Mouse (Mus musculus) CH12.LX (cell line): ENCODE measurements around the gene Creb3l1. TPM values are rescaled to one million over a fixed set of nuclear protein-coding genes. Genes with fewer than 3 reads are reported as not detected.

Experiments used
- DNase-seq: peaks from one replicate; pipeline ENCODE4 v3.0.0-alpha.2; 2013; ENCODE audit errors: extremely low read depth
- H3K27ac ChIP-seq: 2 replicates; pipeline ENCODE4 v1.5.1; 2012; ENCODE audit warnings: low read depth, mild to moderate bottlenecking, control low read depth, moderate library complexity; ENCODE audit not compliant: insufficient read depth
- H3K27me3 ChIP-seq: replicated peaks from 2 replicates; pipeline ENCODE3; 2012; ENCODE audit warnings: inconsistent platforms
- H3K36me3 ChIP-seq, 2 experiments: replicated peaks in 1 of 2; 2 replicates each; pipeline versions ENCODE3 to v1.6.1; 2012; ENCODE audit warnings: inconsistent platforms in 1 of 2, low read length in 1 of 2, mild to moderate bottlenecking in 1 of 2, mixed read lengths in 1 of 2, moderate library complexity in 1 of 2; ENCODE audit not compliant: control insufficient read depth in 1 of 2, insufficient read depth in 1 of 2
- H3K4me1 ChIP-seq, 2 experiments: 2 replicates each; pipeline ENCODE4 v1.6.1; 2012; ENCODE audit warnings: inconsistent platforms in 1 of 2, moderate library complexity in 1 of 2; ENCODE audit not compliant: insufficient read depth in 2 of 2, control insufficient read depth in 1 of 2
- H3K4me2 ChIP-seq: 2 replicates; pipeline ENCODE4 v1.6.1; 2012; ENCODE audit warnings: low read depth, mild to moderate bottlenecking, control low read depth; ENCODE audit not compliant: poor library complexity, insufficient read depth, severe bottlenecking
- H3K4me3 ChIP-seq, 3 experiments: fragments of 150-350 bp in 1 of 3; sonication (generic) in 1 of 3; replicated peaks in 1 of 3; 2 replicates each; pipeline versions ENCODE3 to v1.5.1; 2011 to 2012; ENCODE audit warnings: low read depth in 2 of 3, low read length in 2 of 3, mild to moderate bottlenecking in 2 of 3, moderate library complexity in 2 of 3, control low read depth in 1 of 3, improper control_type of control experiment in 1 of 3, inconsistent platforms in 1 of 3, mixed read lengths in 1 of 3; ENCODE audit not compliant: poor library complexity in 1 of 3
- H3K79me2 ChIP-seq: replicated peaks from 2 replicates; pipeline ENCODE4 v1.6.1; 2012; ENCODE audit warnings: mild to moderate bottlenecking, moderate library complexity; ENCODE audit not compliant: control insufficient read depth, poor library complexity, insufficient read depth, severe bottlenecking; ENCODE audit errors: extremely low read depth
- H3K9ac ChIP-seq: 2 replicates; pipeline ENCODE4 v1.6.1; 2012; ENCODE audit warnings: low read depth, mild to moderate bottlenecking, control low read depth, moderate library complexity; ENCODE audit not compliant: insufficient read depth
- H3K9me3 ChIP-seq: replicated peaks from 2 replicates; pipeline ENCODE3; 2012; ENCODE audit warnings: low read length, inconsistent platforms, mixed read lengths
- BHLHE40 ChIP-seq: IDR thresholded peaks from 2 replicates; pipeline ENCODE4 v1.6.1; 2011; ENCODE audit warnings: mild to moderate bottlenecking, low read depth, low read length, improper control_type of control experiment
- CHD1 ChIP-seq: IDR thresholded peaks from 2 replicates; pipeline ENCODE4 v1.6.1; 2012; ENCODE audit warnings: low read depth, low read length, improper control_type of control experiment, inconsistent platforms
- CTCF ChIP-seq, 2 experiments: IDR thresholded peaks in 1 of 2; conservative IDR thresholded peaks in 1 of 2; 2 replicates each; pipeline ENCODE4 v1.5.1; 2011 to 2012; ENCODE audit warnings: low read depth in 2 of 2, low read length in 2 of 2, improper control_type of control experiment in 1 of 2, inconsistent platforms in 1 of 2, mild to moderate bottlenecking in 1 of 2, moderate library complexity in 1 of 2
- ELF1 ChIP-seq: IDR thresholded peaks from 2 replicates; pipeline ENCODE4 v1.6.1; 2014; ENCODE audit warnings: low read depth, mild to moderate bottlenecking, inconsistent platforms, low read length, improper control_type of control experiment
- EP300 ChIP-seq: IDR thresholded peaks from 2 replicates; pipeline ENCODE4 v1.6.1; 2011; ENCODE audit warnings: low read length, improper control_type of control experiment
- ETS1 ChIP-seq: conservative IDR thresholded peaks from 2 replicates; pipeline ENCODE4 v1.6.1; 2012; ENCODE audit warnings: low read depth, mild to moderate bottlenecking, inconsistent platforms, low read length, improper control_type of control experiment, moderate library complexity
- GABPA ChIP-seq: IDR thresholded peaks from 2 replicates; pipeline ENCODE4 v1.6.1; 2012; ENCODE audit warnings: low read depth, low read length, improper control_type of control experiment, inconsistent platforms; ENCODE audit not compliant: insufficient replicate concordance
- HCFC1 ChIP-seq: IDR thresholded peaks from 2 replicates; pipeline ENCODE4 v1.6.1; 2012; ENCODE audit warnings: low read depth, mild to moderate bottlenecking, inconsistent platforms, low read length, improper control_type of control experiment
- IRF4 ChIP-seq: IDR thresholded peaks from 2 replicates; pipeline ENCODE4 v1.6.1; 2014; ENCODE audit warnings: low read depth, mild to moderate bottlenecking, inconsistent platforms, low read length, improper control_type of control experiment
- JUN ChIP-seq: IDR thresholded peaks from 2 replicates; pipeline ENCODE4 v1.6.1; 2011; ENCODE audit warnings: low read depth, mild to moderate bottlenecking, low read length, improper control_type of control experiment, moderate library complexity; ENCODE audit not compliant: insufficient read depth
- JUND ChIP-seq: conservative IDR thresholded peaks from 2 replicates; pipeline ENCODE4 v1.6.1; 2011; ENCODE audit warnings: low read depth, low read length, improper control_type of control experiment
- KAT2A ChIP-seq: IDR thresholded peaks from 2 replicates; pipeline ENCODE4 v1.6.1; 2012; ENCODE audit warnings: low read length, improper control_type of control experiment, inconsistent platforms; ENCODE audit not compliant: insufficient replicate concordance
- MAX ChIP-seq: IDR thresholded peaks from 2 replicates; pipeline ENCODE4 v1.6.1; 2011; ENCODE audit warnings: low read length, improper control_type of control experiment
- MAZ ChIP-seq: IDR thresholded peaks from 2 replicates; pipeline ENCODE4 v1.6.1; 2012; ENCODE audit warnings: low read depth, mild to moderate bottlenecking, inconsistent platforms, low read length, improper control_type of control experiment, moderate library complexity
- MEF2A ChIP-seq: IDR thresholded peaks from 2 replicates; pipeline ENCODE4 v1.6.1; 2014; ENCODE audit warnings: low read depth, mild to moderate bottlenecking, inconsistent platforms, low read length, improper control_type of control experiment, borderline replicate concordance
- MXI1 ChIP-seq: IDR thresholded peaks from 2 replicates; pipeline ENCODE4 v1.6.1; 2011; ENCODE audit warnings: mild to moderate bottlenecking, low read depth, low read length, improper control_type of control experiment
- MYC ChIP-seq: IDR thresholded peaks from 2 replicates; pipeline ENCODE4 v1.6.1; 2011; ENCODE audit warnings: low read depth, mild to moderate bottlenecking, improper control_type of control experiment, low read length
- NELFE ChIP-seq: IDR thresholded peaks from 2 replicates; pipeline ENCODE4 v1.6.1; 2011; ENCODE audit warnings: low read depth, low read length, improper control_type of control experiment
- NRF1 ChIP-seq: IDR thresholded peaks from 2 replicates; pipeline ENCODE4 v1.6.1; 2014; ENCODE audit warnings: low read depth, mild to moderate bottlenecking, inconsistent platforms, low read length, improper control_type of control experiment, moderate library complexity
- PAX5 ChIP-seq: IDR thresholded peaks from 2 replicates; pipeline ENCODE4 v1.6.1; 2012; ENCODE audit warnings: low read length, inconsistent platforms, mixed read lengths
- POLR2A ChIP-seq: IDR thresholded peaks from 2 replicates; pipeline ENCODE4 v1.6.1; 2011; ENCODE audit warnings: low read depth, mild to moderate bottlenecking, improper control_type of control experiment, low read length
- RAD21 ChIP-seq: IDR thresholded peaks from 2 replicates; pipeline ENCODE4 v1.6.1; 2011; ENCODE audit warnings: low read depth, mild to moderate bottlenecking, low read length, improper control_type of control experiment, moderate library complexity
- RCOR1 ChIP-seq: conservative IDR thresholded peaks from 2 replicates; pipeline ENCODE4 v1.6.1; 2012; ENCODE audit warnings: low read depth, mild to moderate bottlenecking, inconsistent platforms, low read length, improper control_type of control experiment
- SIN3A ChIP-seq: IDR thresholded peaks from 2 replicates; pipeline ENCODE4 v1.6.1; 2012; ENCODE audit warnings: low read length, improper control_type of control experiment, inconsistent platforms
- SMC3 ChIP-seq: IDR thresholded peaks from 2 replicates; pipeline ENCODE4 v1.6.1; 2011; ENCODE audit warnings: low read depth, low read length, improper control_type of control experiment
- TBP ChIP-seq: conservative IDR thresholded peaks from 2 replicates; pipeline ENCODE4 v1.6.1; 2011; ENCODE audit warnings: low read depth, low read length, improper control_type of control experiment
- TCF12 ChIP-seq: IDR thresholded peaks from 2 replicates; pipeline ENCODE4 v1.6.1; 2014; ENCODE audit warnings: low read depth, mild to moderate bottlenecking, inconsistent platforms, low read length, improper control_type of control experiment
- UBTF ChIP-seq: IDR thresholded peaks from 2 replicates; pipeline ENCODE4 v1.6.1; 2012; ENCODE audit warnings: low read depth, mild to moderate bottlenecking, inconsistent platforms, low read length, improper control_type of control experiment, moderate library complexity
- USF1 ChIP-seq: IDR thresholded peaks from 2 replicates; pipeline ENCODE4 v1.6.1; 2014; ENCODE audit warnings: low read depth, mild to moderate bottlenecking, inconsistent platforms, low read length, improper control_type of control experiment
- USF2 ChIP-seq: conservative IDR thresholded peaks from 2 replicates; pipeline ENCODE4 v1.6.1; 2011; ENCODE audit warnings: low read depth, low read length, improper control_type of control experiment
- ZC3H11A ChIP-seq: IDR thresholded peaks from 2 replicates; pipeline ENCODE4 v1.6.1; 2012; ENCODE audit warnings: low read depth, mild to moderate bottlenecking, inconsistent platforms, low read length, improper control_type of control experiment
- ZKSCAN1 ChIP-seq: IDR thresholded peaks from 2 replicates; pipeline ENCODE4 v1.6.1; 2012; ENCODE audit warnings: low read depth, inconsistent platforms, low read length, improper control_type of control experiment, borderline replicate concordance
- ZMIZ1 ChIP-seq: IDR thresholded peaks from 2 replicates; pipeline ENCODE4 v1.6.1; 2012; ENCODE audit warnings: low read depth, mild to moderate bottlenecking, inconsistent platforms, low read length, improper control_type of control experiment
- ZNF384 ChIP-seq: IDR thresholded peaks from 2 replicates; pipeline ENCODE4 v1.6.1; 2012; ENCODE audit warnings: low read depth, low read length, improper control_type of control experiment, inconsistent platforms
- dilution Hi-C: fragments of 300-500 bp; cut with MboI; formaldehyde crosslinking; loops from 2 replicates; pipeline ENCODE4 v1.14.3; 2020; ENCODE audit warnings: low sequenced_read_pairs; ENCODE audit not compliant: extremely low pct_unique_long_range_greater_than_20kb, extremely low pct_ligation_motif_present
- in situ Hi-C: fragments of 300-500 bp; cut with MboI; formaldehyde crosslinking; loops from 3 replicates; pipeline ENCODE4 v1.14.3; 2019; ENCODE audit warnings: low sequenced_read_pairs, low pct_ligation_motif_present, low pct_unique_long_range_greater_than_20kb, mixed read lengths
- polyA plus RNA-seq: library from polyadenylated mRNA; unstranded; fragments of >175 nt; gene quantifications from 2 replicates; pipeline ENCODE4 v1.2.1, GENCODE M21; 2012; ENCODE audit warnings: low read depth; ENCODE audit not compliant: insufficient read length
- total RNA-seq, 2 experiments: library from RNA; depleted of rRNA; stranded (reverse); fragments of 300-350 nt in 1 of 2; fragments of >200 nt in 1 of 2; gene quantifications; 2 replicates each; pipeline ENCODE4 v1.2.3; 2012 to 2014

Creb3l1 gene
- total and polyA plus RNA-seq, 3 experiments: 0.08 to 2.0 (median 0.59) TPM

- TF ChIP-seq SIN3A (no peak; the same call in 1 of the 2 replicates), CHD1 (no peak), ZC3H11A (no peak), RAD21 (peak; percentile 35), TBP (0 out of 2 replicates have a peak, but pooled peaks have one; percentile 24), TCF12 (peak; percentile 76), GABPA (no peak), JUND (no peak), HCFC1 (peak; percentile 61), SMC3 (peak; percentile 69), KAT2A (0 out of 2 replicates have a peak, but pooled peaks have one; percentile 40), POLR2A (peak; percentile 78), JUN (no peak)
- TF ChIP-seq, all 38 proteins: peak for 20
Observed at GRCm38 (mm10) chr2:91963443-91963932, 60.8 kb downstream of the Creb3l1 start (continued).

DNA sequence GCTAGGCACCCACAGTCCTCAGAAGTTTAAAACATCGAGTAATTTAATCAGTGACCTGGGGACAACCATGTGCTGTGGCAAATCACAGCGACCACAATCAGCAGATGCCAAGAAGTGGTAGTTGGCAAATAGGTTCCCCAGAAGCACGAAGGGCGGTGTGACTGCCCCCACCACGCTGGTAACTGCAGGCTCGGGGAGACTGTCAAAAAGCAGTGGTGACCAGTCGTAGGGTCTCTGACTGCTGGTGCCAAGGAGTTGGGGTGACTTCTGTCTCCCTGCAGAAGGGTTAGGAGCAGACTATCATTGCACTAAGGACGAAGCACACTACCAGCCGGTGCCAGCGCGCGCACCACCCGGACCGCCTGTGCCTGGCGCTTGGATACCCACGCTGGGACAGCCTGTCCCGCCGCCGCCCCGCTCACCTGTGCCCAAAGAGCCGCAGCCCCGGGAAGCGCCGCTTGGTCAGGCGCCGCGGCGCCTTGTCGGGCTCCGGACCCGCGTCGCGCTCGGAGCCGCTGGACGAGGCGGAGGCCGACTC is 61.4 kb downstream of the Creb3l1 start:
- peak overlapping the region; percentile 72 to 91 (median 84) for H3K4me3 ChIP-seq
- no peak for TF ChIP-seq EP300
- TF ChIP-seq ETS1: no peak
- no peak for TF ChIP-seq GABPA
- 0 out of 2 replicates have a peak, but pooled peaks have one; percentile 38 for TF ChIP-seq MAX
- TF ChIP-seq PAX5: no peak
- TF ChIP-seq ZKSCAN1: no peak
- no peak for TF ChIP-seq MXI1
- no peak for TF ChIP-seq NELFE
- TF ChIP-seq NRF1: no peak
- no peak for TF ChIP-seq ZMIZ1
- no peak for TF ChIP-seq CTCF (conservative IDR thresholded peaks at IDR 0.05 in 1 of 2, IDR thresholded peaks at IDR 0.05 in 1 of 2; ENCODE audit: low read depth in 2 of 2, low read length in 2 of 2)
- no peak for TF ChIP-seq MEF2A
- TF ChIP-seq SMC3: no peak
- no peak for TF ChIP-seq USF1
- no peak for TF ChIP-seq ZNF384
- no peak for TF ChIP-seq IRF4
- TF ChIP-seq TCF12: no peak
- TF ChIP-seq MYC: no peak
- no peak for TF ChIP-seq ZC3H11A
- TF ChIP-seq HCFC1: no peak
- no peak for TF ChIP-seq MAZ
- no peak for TF ChIP-seq BHLHE40
- peak; percentile 48 for TF ChIP-seq UBTF
- TF ChIP-seq RCOR1: no peak
- no peak for TF ChIP-seq USF2
- TF ChIP-seq SIN3A: 0 out of 2 replicates have a peak, but pooled peaks have one; percentile 20
- no peak for TF ChIP-seq ELF1
- dilution Hi-C loops (no loop called here), in situ Hi-C loops (no loop called here)
- H3K4me2 ChIP-seq: peak overlapping the region; percentile 92
- H3K27ac ChIP-seq: no peak overlapping the region
- H3K79me2 ChIP-seq: peaks cover 28% of the 10 kb centered on the region
- H3K9me3 ChIP-seq: no peaks in the 10 kb centered on the region
- H3K4me1 ChIP-seq: peaks cover 14 to 68% of the 10 kb centered on the region in 2 experiments
- no peak for DNase-seq
- peak overlapping the region; percentile 84 for H3K9ac ChIP-seq
- H3K36me3 ChIP-seq: peaks cover 0 to 32% of the 10 kb centered on the region in 2 experiments
- peaks cover 7% of the 10 kb centered on the region for H3K27me3 ChIP-seq
